Mouse (Mus musculus) ovary, postnatal 14 days (tissue): ENCODE data around the gene Slc16a5.
A peak's percentile ranks its signal among the peaks of the same experiment; 100 is the strongest.
"Not testable (repeated sequence)": the region's sequence is repeated elsewhere in the genome, so short reads cannot be mapped to it uniquely, and the experiment has no call there.

Experiments used
- DNase-seq: peaks from one replicate; pipeline ENCODE4 v3.0.0; 2022; ENCODE audit warnings: low spot score

The Slc16a5 gene

GRCm38 (mm10) chr11:115481553-115482259 is 19.4 kb downstream of the Slc16a5 start:
- DNase-seq = no peak

- no peak for DNase-seq
Measured at GRCm38 (mm10) chr11:115483278-115483677, 21.0 kb downstream of the Slc16a5 start.

GRCm38 (mm10) chr11:115483726-115484125 is 21.5 kb downstream of the Slc16a5 start:
- peak; percentile 67 for DNase-seq

GRCm38 (mm10) chr11:115485155-115485554 is 22.9 kb downstream of the Slc16a5 start:
- no peak for DNase-seq

DNA sequence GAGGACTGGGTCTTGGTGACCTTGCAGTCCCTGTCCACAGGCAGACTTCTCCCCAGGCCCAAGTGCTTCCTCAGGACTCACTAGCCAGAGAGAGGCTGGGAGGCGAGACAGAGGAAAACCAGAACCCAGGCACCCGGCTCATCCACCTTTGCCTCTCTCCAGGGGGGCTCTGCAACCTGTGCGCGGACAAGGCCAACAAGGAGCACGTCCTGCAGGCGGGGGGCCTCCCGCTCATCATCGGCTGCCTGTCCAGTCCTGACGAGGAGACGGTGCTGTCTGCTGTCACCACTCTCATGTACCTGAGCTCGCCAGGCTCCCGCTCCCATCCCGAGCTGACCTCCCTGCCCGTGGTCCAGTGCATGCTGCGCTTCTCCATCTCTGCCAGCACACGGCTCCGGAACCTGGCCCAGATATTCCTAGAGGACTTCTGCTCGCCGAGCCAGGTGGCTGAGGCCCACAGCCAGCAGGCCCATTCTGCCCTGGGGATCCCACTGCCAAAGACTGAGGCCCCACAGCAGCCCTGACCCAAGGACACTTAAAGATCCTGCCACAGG is 26.4 kb downstream of the Slc16a5 start:
- DNase-seq = no peak

- no peak for DNase-seq
Measured at GRCm38 (mm10) chr11:115490441-115491355, 28.4 kb downstream of the Slc16a5 start.

- peak; percentile 66 for DNase-seq
Measured at GRCm38 (mm10) chr11:115491356-115492083, 29.2 kb downstream of the Slc16a5 start, which contains the start of gene Nt5c. TSS of gene Nt5c (minus strand) at chr11:115491862.

GRCm38 (mm10) chr11:115492387-115492786 is 30.1 kb downstream of the Slc16a5 start:
- no peak for DNase-seq

GRCm38 (mm10) chr11:115496559-115496958 is 34.3 kb downstream of the Slc16a5 start:
- DNase-seq = not testable (repeated sequence)

GRCm38 (mm10) chr11:115502636-115503035 is 40.4 kb downstream of the Slc16a5 start:
- no peak for DNase-seq

DNA sequence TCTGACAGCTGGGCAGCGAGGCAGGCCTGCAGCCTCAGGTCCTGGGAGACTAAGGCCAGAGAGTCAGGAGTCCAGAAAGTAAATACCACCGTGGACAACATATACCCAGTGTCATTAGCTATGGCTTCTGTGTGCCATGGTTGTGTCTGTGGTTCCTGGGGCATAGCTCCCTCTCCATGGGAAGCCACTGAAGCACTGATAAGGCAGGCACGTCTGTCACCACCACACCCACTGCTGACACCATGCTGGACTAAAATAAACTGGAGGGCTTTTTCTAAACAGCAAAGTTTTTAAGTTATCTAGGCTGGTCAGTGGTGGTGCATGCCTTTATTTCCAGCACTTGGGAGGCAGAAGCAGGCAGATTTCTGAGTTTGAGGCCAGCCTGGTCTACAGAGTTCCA is 44.3 kb downstream of the Slc16a5 start:
- DNase-seq = no peak

GRCm38 (mm10) chr11:115508061-115508460 is 45.8 kb downstream of the Slc16a5 start:
- no peak for DNase-seq

- no peak for DNase-seq
Measured at GRCm38 (mm10) chr11:115509773-115510506, 47.7 kb downstream of the Slc16a5 start.

DNA sequence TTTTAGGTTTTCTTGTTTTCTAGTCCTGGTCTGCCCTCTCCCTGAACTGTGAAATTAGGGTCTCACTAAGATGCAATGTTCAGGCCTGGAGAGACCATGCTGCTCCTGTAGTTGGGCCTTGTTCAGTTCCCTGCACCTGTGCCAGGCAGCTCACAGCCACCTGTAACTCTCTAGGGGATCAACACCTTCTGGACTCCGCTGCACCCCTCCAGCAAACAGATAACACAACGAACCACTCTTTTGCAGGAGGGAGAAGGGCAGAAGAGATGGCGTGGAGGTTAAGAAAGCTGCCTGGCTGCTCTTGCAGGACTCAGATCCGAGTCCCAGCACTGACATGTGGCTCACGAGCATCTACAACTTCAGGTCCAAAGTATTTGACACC is 48.2 kb downstream of the Slc16a5 start:
- DNase-seq = no peak

DNA sequence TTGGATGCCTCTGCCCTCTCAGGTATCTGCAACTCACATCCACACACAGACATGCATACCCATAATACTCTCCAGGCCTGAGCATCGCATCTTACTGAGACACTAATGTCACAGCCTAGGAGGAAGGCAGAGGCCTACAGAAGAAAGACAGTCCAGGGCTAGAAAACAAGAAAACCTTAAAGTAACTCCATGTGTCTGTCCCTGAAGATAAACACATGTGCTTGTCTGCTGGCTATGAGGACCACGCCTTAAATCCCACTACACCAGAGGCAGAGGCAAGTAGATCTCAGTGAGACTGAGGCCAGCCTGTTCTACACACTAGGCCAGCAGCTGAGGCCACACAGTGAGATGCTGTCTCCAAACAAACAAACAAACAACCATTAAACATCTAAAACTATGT is 48.8 kb downstream of the Slc16a5 start:
- DNase-seq = no peak

GRCm38 (mm10) chr11:115512004-115512403 is 49.7 kb downstream of the Slc16a5 start:
- no peak for DNase-seq

DNA sequence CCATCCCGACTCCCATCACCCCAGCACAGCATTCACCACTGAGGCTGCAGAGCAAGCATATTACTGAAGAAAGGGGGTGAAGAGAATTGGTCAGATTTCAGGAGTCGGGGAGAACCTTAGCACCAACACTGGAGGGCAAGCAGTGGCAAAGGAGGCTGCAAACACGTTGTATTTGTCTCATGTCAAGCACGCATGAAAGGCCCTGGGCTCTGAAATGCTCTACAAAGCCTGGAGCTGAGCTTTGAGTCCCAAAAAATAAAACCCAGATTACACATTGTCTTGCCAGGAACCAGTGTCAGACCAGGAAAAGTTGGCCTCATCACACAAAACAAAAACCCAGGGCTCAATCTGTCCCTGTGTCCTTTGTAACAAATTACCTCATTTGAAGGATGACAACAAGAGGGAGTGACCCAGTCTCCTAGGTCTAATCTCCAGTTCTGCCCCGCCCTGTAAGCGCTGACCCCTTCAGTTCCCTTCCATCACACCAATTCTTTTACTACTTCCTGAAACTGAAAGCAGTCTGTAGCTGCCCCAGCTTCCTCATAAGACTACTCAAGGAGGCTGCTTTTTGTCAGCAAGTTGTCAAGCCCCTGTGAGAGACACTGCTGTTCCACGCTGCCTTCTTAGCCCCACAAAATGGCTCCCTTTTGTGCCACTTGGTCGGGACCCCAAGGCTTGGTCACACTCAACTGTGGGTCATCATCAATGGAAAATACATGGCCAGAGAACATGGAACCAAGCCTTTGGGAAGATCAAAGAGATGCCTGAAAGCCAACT is 50.3 kb downstream of the Slc16a5 start:
- DNase-seq = no peak

GRCm38 (mm10) chr11:115513271-115514237 is 51.3 kb downstream of the Slc16a5 start:
- no peak for DNase-seq

GRCm38 (mm10) chr11:115514238-115514663 is 52.0 kb downstream of the Slc16a5 start, which contains the start of gene Jpt1:
TSS of gene Jpt1 (minus strand) at chr11:115514387.
- DNase-seq = peak; percentile 96
